Mouse (Mus musculus) gastrocnemius, postnatal 25 days (tissue): ENCODE measurements around the gene Nr6a1. TPM values are rescaled to one million over a fixed set of nuclear protein-coding genes. Genes with fewer than 3 reads are reported as not detected.

Experiments
- DNase-seq: peaks from one replicate; pipeline ENCODE4 v3.0.0; 2022
- long read RNA-seq, 2 experiments: library from polyadenylated mRNA; stranded (forward); transcript quantifications; one replicate each; pipeline ENCODE4 v2.0.0; 2021
- total RNA-seq, 2 experiments: library from RNA; stranded (reverse); gene quantifications; 1 replicate in 1 of 2; 2 replicates in 1 of 2; pipeline ENCODE4 v1.2.3; 2021

Gene Nr6a1
- total RNA-seq = 1 to 10 TPM; 3.0 to 3.7 TPM
- long read RNA-seq, experiment 1, partial matches to known transcripts = 0 of 10 reads
- long read RNA-seq, experiment 1, other reads (novel, unspliced or antisense) = 10 of 10 reads
- long read RNA-seq, experiment 2, full-length matches to known transcripts = 1 of 21 reads
- long read RNA-seq, experiment 2, partial matches to known transcripts = 0 of 21 reads
- long read RNA-seq, experiment 2, other reads (novel, unspliced or antisense) = 20 of 21 reads

- DNase-seq = peak; percentile 59
Observed at GRCm38 (mm10) chr2:38927115-38927979, at the start of gene Nr6a1. TSS of gene Nr6a1 (minus strand) at chr2:38927688.

- no peak for DNase-seq
Observed at GRCm38 (mm10) chr2:38975941-38976805, 48.7 kb upstream of the Nr6a1 start.

GRCm38 (mm10) chr2:38975181-38975580 is 47.7 kb upstream of the Nr6a1 start:
- DNase-seq = no peak

GRCm38 (mm10) chr2:38974171-38974570 is 46.7 kb upstream of the Nr6a1 start:
- no peak for DNase-seq

GRCm38 (mm10) chr2:38973701-38974100 is 46.2 kb upstream of the Nr6a1 start:
- DNase-seq = no peak

- no peak for DNase-seq
Observed at GRCm38 (mm10) chr2:38973223-38973622, 45.7 kb upstream of the Nr6a1 start.

- DNase-seq = no peak
Observed at GRCm38 (mm10) chr2:38970057-38970456, 42.6 kb upstream of the Nr6a1 start.

GRCm38 (mm10) chr2:38969650-38970049 is 42.2 kb upstream of the Nr6a1 start:
- DNase-seq = no peak

- no peak for DNase-seq
Observed at GRCm38 (mm10) chr2:38964198-38964597, 36.7 kb upstream of the Nr6a1 start.

GRCm38 (mm10) chr2:38957671-38958223 is 30.3 kb upstream of the Nr6a1 start:
- no peak for DNase-seq

GRCm38 (mm10) chr2:38956062-38956461 is 28.6 kb upstream of the Nr6a1 start:
- DNase-seq = no peak

GRCm38 (mm10) chr2:38953152-38953883 is 25.8 kb upstream of the Nr6a1 start:
- DNase-seq = peak; percentile 84

GRCm38 (mm10) chr2:38950281-38950719 is 22.8 kb upstream of the Nr6a1 start:
- DNase-seq = peak; percentile 67

GRCm38 (mm10) chr2:38947566-38947965 is 20.1 kb upstream of the Nr6a1 start:
- DNase-seq = no peak

- no peak for DNase-seq
Observed at GRCm38 (mm10) chr2:38944460-38945161, 17.1 kb upstream of the Nr6a1 start.

GRCm38 (mm10) chr2:38943977-38944376 is 16.5 kb upstream of the Nr6a1 start:
- DNase-seq = no peak

GRCm38 (mm10) chr2:38943161-38943560 is 15.7 kb upstream of the Nr6a1 start:
- no peak for DNase-seq

GRCm38 (mm10) chr2:38941898-38942297 is 14.4 kb upstream of the Nr6a1 start:
- no peak for DNase-seq

GRCm38 (mm10) chr2:38941426-38941825 is 13.9 kb upstream of the Nr6a1 start:
- DNase-seq = no peak

- DNase-seq = no peak
Observed at GRCm38 (mm10) chr2:38939047-38939446, 11.6 kb upstream of the Nr6a1 start.

GRCm38 (mm10) chr2:38938007-38938406 is 10.5 kb upstream of the Nr6a1 start:
- DNase-seq = no peak
